ENCODE assay signal across 8 mouse cellular contexts in the genomic region with DNA sequence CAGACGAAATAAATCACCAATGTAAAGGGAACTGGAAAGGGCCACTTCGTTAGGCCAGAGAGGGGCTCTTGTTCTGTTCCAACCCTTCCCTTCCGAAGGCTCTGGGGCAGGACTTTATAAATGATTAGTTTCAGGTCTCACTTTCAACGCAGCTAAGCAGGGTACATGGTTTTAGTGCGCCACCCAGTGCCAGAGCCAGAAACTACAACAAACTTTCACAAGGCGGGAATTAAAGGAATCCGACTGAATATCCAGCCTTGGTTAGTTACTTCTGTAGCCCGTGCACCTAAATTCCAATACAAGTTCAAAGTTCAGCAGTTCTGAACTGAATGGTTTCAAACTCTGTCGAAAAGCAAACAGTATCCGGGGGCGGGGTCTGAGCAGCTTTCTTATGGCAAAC. TPM values are rescaled to one million over a fixed set of nuclear protein-coding genes. Genes with fewer than 3 reads are reported as not detected.
A peak's percentile ranks its signal among the peaks of the same experiment; 100 is the strongest.
DNase-seq lines count a peak whose midpoint lies in the region; ATAC-seq and TF ChIP-seq lines count a peak whose summit lies in the region.

No protein-coding gene starts in this region.

- no peaks in the 10 kb centered on the region for H3K4me1 ChIP-seq in MEL (ENCODE audit: control insufficient read depth in 1 of 2, insufficient read depth in 2 of 2, low read length in 2 of 2)
- no peaks in the 10 kb centered on the region for H3K4me1 ChIP-seq in forebrain, embryonic 13.5 days
- H3K4me1 ChIP-seq in lung, embryonic 15.5 days = peaks cover 25% of the 10 kb centered on the region

- TF ChIP-seq RAD21 in MEL (IDR thresholded peaks at IDR 0.05; ENCODE audit: low read depth, low read length) = peak; percentile 87

- 0 out of 4 replicates have a peak, but pooled peaks cover 0 to 2% of the 10 kb centered on the region in 2 experiments for H3K36me3 ChIP-seq in MEL (ENCODE audit: control insufficient read depth in 1 of 2, insufficient read depth in 2 of 2, low read length in 2 of 2)
- H3K36me3 ChIP-seq in forebrain, embryonic 13.5 days (ENCODE audit: poor library complexity, severe bottlenecking) = no peaks in the 10 kb centered on the region
- H3K36me3 ChIP-seq in lung, embryonic 15.5 days = no peaks in the 10 kb centered on the region

- no peak overlapping the region for H3K9ac ChIP-seq in MEL (ENCODE audit: control insufficient read depth, low read depth, low read length, poor library complexity, severe bottlenecking)
- no peak overlapping the region for H3K9ac ChIP-seq in forebrain, embryonic 13.5 days
- H3K9ac ChIP-seq in lung, embryonic 15.5 days = no peak overlapping the region

- H3K9me3 ChIP-seq in MEL (replicated peaks; ENCODE audit: insufficient read depth, low read length) = no peaks in the 10 kb centered on the region
- H3K9me3 ChIP-seq in forebrain, embryonic 13.5 days (replicated peaks) = no peaks in the 10 kb centered on the region
- no peaks in the 10 kb centered on the region for H3K9me3 ChIP-seq in lung, embryonic 15.5 days

- no peak overlapping the region for H3K4me3 ChIP-seq in MEL (ENCODE audit: control insufficient read depth in 1 of 2, insufficient read depth in 1 of 2, low read depth in 2 of 2, low read length in 2 of 2)
- H3K4me3 ChIP-seq in forebrain, embryonic 13.5 days = no peak overlapping the region
- H3K4me3 ChIP-seq in layer of hippocampus, adult 2 months = no peak overlapping the region
- H3K4me3 ChIP-seq in lung, embryonic 15.5 days = no peak overlapping the region

- H3K27ac ChIP-seq in MEL (ENCODE audit: control insufficient read depth, low read depth, low read length) = no peak overlapping the region
- no peak overlapping the region for H3K27ac ChIP-seq in forebrain, embryonic 13.5 days
- H3K27ac ChIP-seq in layer of hippocampus, adult 2 months = no peak overlapping the region
- H3K27ac ChIP-seq in lung, embryonic 15.5 days = no peak overlapping the region

- DNase-seq in MEL (ENCODE audit: low read depth, low spot score) = peak; percentile 72
- DNase-seq in c-Kit-positive CD71-negative TER-119-negative erythroid progenitor cells, embryonic 14.5 days (ENCODE audit: low read depth) = peak; percentile 73
- peak; percentile 66 to 87 for DNase-seq in layer of hippocampus, adult 2 months (ENCODE audit: low spot score in 2 of 2)
- DNase-seq in ovary, postnatal 36 days (ENCODE audit: low spot score) = peak; percentile 65
- DNase-seq in urinary bladder, adult 2 months (ENCODE audit: low spot score) = peak; percentile 52

- no peaks in the 10 kb centered on the region for H3K79me2 ChIP-seq in MEL (ENCODE audit: control insufficient read depth, insufficient read depth, low read length, poor library complexity)

- TF ChIP-seq EP300 in MEL (IDR thresholded peaks at IDR 0.05; ENCODE audit: low read depth in 1 of 2, low read length in 2 of 2) = no peak

- no peak for TF ChIP-seq POLR2A in MEL (IDR thresholded peaks at IDR 0.05; ENCODE audit: control insufficient read depth in 1 of 2, insufficient read depth in 1 of 2, low read depth in 1 of 2, low read length in 2 of 2, poor library complexity in 1 of 2)

- H3K4me2 ChIP-seq in forebrain, embryonic 13.5 days = 0 out of 2 replicates have a peak overlapping the region, but pooled peaks have one; percentile 15
- H3K4me2 ChIP-seq in lung, embryonic 15.5 days = peak overlapping the region; percentile 31

- ATAC-seq in forebrain, embryonic 13.5 days = peak; percentile 73
- ATAC-seq in hematopoietic stem cell, adult 5-6 weeks (replicated peaks in 1 of 2; ENCODE audit: insufficient read depth in 1 of 2, low FRiP score in 2 of 2, low TSS enrichment in 1 of 2, low read depth in 1 of 2, poor library complexity in 2 of 2, severe bottlenecking in 2 of 2) = peak; percentile 65 to 76; a peak in 3 of 4 replicates
- peak; percentile 17; the same call in 1 of the 2 replicates for ATAC-seq in lung, embryonic 15.5 days (ENCODE audit: borderline replicate concordance, extremely low read depth, low FRiP score, low TSS enrichment)

- 4% methylated on average over 11 of the region's 11 CpGs for WGBS in forebrain, embryonic 13.5 days
- 3% methylated on average over 11 of the region's 11 CpGs for WGBS in lung, embryonic 15.5 days

- H3K27me3 ChIP-seq in MEL (ENCODE audit: control insufficient read depth in 1 of 2, insufficient read depth in 2 of 2, low read length in 2 of 2) = peaks cover 0 to 1% of the 10 kb centered on the region in 2 experiments; a peak in 1 of 4 replicates
- peaks cover 8% of the 10 kb centered on the region; the same call in 1 of the 2 replicates for H3K27me3 ChIP-seq in forebrain, embryonic 13.5 days
- peaks cover 4% of the 10 kb centered on the region; the same call in 1 of the 2 replicates for H3K27me3 ChIP-seq in lung, embryonic 15.5 days

- peak; percentile 74 to 87 (median 77) for TF ChIP-seq CTCF in MEL (IDR thresholded peaks at IDR 0.05 in 2 of 3, conservative IDR thresholded peaks at IDR 0.05 in 1 of 3; ENCODE audit: control insufficient read depth in 1 of 3, insufficient read depth in 1 of 3, low read depth in 2 of 3, low read length in 3 of 3, poor library complexity in 1 of 3, severe bottlenecking in 1 of 3)
- TF ChIP-seq CTCF in layer of hippocampus, adult 2 months (conservative IDR thresholded peaks at IDR 0.05) = peak; percentile 89

TF ChIP-seq in MEL, 35 proteins besides CTCF, POLR2A, EP300 and RAD21:
- peak; percentile 68 for TF ChIP-seq ZC3H11A (IDR thresholded peaks at IDR 0.05; ENCODE audit: low read depth, low read length)
- peak; percentile 76 for TF ChIP-seq SMC3 (IDR thresholded peaks at IDR 0.05; ENCODE audit: low read depth, low read length)
- no peak for TF ChIP-seq SIN3A (IDR thresholded peaks at IDR 0.05; ENCODE audit: low read length)
- peak; percentile 57; the same call in 1 of the 2 replicates for TF ChIP-seq E2F4 (IDR thresholded peaks at IDR 0.05; ENCODE audit: borderline replicate concordance, low read depth, low read length)
TF ChIP-seq in MEL: peak in this region for 3.

RNA-seq across cellular contexts. Expression of a gene that starts 9.2 kb away (rescaled TPM):
- total RNA-seq in MEL (2012; rRNA removed) = not detected in 2 replicates
- not detected for polyA plus RNA-seq in MEL (2012; ENCODE audit: insufficient read depth in 1 of 2, insufficient read length in 2 of 2, low read depth in 1 of 2, low replicate concordance in 2 of 2, missing spikeins in 1 of 2)
- polyA plus RNA-seq in forebrain, embryonic 13.5 days (2015; fragmentation: Nextera tagmentation; extraction: Ambion mirVana) = 0.81 and 0.93 TPM in 2 replicates
- total RNA-seq in hematopoietic stem cell, adult 5-6 weeks (2017) = 0.50 TPM in 1 of 2 replicates, not detected in the other
- total RNA-seq in layer of hippocampus, adult 2 months (2021) = 10 to 100 TPM; 23.9 to 25.8 TPM
- 0.20 TPM in 1 of 2 replicates, not detected in the other for polyA plus RNA-seq in lung, embryonic 15.5 days (2015; fragmentation: Nextera tagmentation; extraction: Ambion mirVana)
- 0.11 and 0.19 TPM in 2 replicates for polyA plus RNA-seq in urinary bladder, adult 2 months (2012; rRNA removed)

RNA-seq across cellular contexts. Expression of a gene that starts 49.8 kb away (rescaled TPM):
- 2.5 and 4.8 TPM in 2 replicates for total RNA-seq in MEL (2012; rRNA removed)
- polyA plus RNA-seq in MEL (2012; ENCODE audit: insufficient read depth in 1 of 2, insufficient read length in 2 of 2, low read depth in 1 of 2, low replicate concordance in 2 of 2, missing spikeins in 1 of 2) = 1 to 10 TPM in 1 of 2 experiments, not detected in 1; 5.7 TPM
- 14.2 and 18.1 TPM in 2 replicates for polyA plus RNA-seq in forebrain, embryonic 13.5 days (2015; fragmentation: Nextera tagmentation; extraction: Ambion mirVana)
- 4.3 and 8.7 TPM in 2 replicates for total RNA-seq in hematopoietic stem cell, adult 5-6 weeks (2017)
- total RNA-seq in layer of hippocampus, adult 2 months (2021) = 10 to 100 TPM; 13.1 to 15.9 TPM
- polyA plus RNA-seq in lung, embryonic 15.5 days (2015; fragmentation: Nextera tagmentation; extraction: Ambion mirVana) = 10.0 and 10.8 TPM in 2 replicates
- polyA plus RNA-seq in urinary bladder, adult 2 months (2012; rRNA removed) = 6.1 and 9.3 TPM in 2 replicates

Comparison
In these comparisons a context has a peak if more than half of its experiments do, and no peak if none do; other contexts are left out.
1. ATAC-seq: peak in every context shown above with its lines; median percentile 73 in forebrain, embryonic 13.5 days; 70 in hematopoietic stem cell, adult 5-6 weeks; 17 in lung, embryonic 15.5 days.